Mouse (Mus musculus) telencephalon, adult 2 months (tissue): ENCODE results near the gene Ptprcap.
"Not testable (repeated sequence)": the region's sequence is repeated elsewhere in the genome, so short reads cannot be mapped to it uniquely, and the experiment has no call there.

Experiments used
- DNase-seq: peaks from one replicate; pipeline ENCODE4 v3.0.0-alpha.2; 2011; ENCODE audit warnings: low read depth, low spot score

Gene Ptprcap

GRCm38 (mm10) chr19:4153232-4153654 is at the start of gene Ptprcap:
Gene Ptprcap, plus strand, starts transcription at chr19:4153604.
- no peak for DNase-seq

GRCm38 (mm10) chr19:4103792-4104191 is 49.6 kb upstream of the Ptprcap start:
- DNase-seq: no peak

- no peak for DNase-seq
Measured at GRCm38 (mm10) chr19:4104675-4105194, 48.7 kb upstream of the Ptprcap start.

DNA sequence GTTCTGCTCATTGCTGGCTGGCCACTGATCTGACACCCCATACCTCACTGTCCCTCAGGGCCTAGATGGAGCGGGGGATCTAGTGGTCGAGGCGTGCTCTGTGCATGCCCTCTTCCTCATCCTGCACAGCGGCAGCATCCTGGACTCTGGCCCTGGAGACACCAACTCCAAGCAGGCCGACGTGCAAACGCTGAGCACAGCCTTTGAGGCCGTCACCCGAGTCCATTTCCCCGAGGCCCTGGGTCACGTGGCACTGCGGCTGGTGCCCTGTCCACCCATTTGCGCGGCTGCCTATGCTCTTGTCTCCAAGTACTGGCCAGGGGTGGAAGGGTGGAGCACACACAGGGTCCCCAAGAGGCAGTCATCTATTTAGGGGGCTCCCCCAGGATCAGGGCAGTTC is 46.8 kb upstream of the Ptprcap start:
- no peak for DNase-seq

DNA sequence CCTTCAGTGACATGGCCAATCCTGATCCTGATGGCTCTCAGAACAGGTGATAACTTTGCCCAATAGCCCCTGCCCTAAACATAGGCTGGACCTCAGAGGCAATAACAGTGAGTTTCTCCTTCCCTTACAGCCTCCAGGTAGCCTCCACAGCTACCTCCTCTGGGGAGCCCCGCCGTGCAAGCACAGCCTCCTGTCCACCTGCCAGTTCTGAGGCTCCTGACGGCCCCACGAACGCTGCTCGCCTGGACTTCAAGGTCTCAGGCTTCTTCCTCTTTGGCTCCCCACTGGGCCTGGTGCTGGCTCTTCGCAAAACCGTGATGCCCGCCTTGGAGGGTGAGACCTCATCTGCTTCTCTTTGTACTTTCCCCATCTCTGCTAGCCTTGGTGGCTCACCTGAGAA is 44.9 kb upstream of the Ptprcap start:
- DNase-seq: no peak

GRCm38 (mm10) chr19:4112063-4112960 is 41.1 kb upstream of the Ptprcap start:
- no peak for DNase-seq

DNA sequence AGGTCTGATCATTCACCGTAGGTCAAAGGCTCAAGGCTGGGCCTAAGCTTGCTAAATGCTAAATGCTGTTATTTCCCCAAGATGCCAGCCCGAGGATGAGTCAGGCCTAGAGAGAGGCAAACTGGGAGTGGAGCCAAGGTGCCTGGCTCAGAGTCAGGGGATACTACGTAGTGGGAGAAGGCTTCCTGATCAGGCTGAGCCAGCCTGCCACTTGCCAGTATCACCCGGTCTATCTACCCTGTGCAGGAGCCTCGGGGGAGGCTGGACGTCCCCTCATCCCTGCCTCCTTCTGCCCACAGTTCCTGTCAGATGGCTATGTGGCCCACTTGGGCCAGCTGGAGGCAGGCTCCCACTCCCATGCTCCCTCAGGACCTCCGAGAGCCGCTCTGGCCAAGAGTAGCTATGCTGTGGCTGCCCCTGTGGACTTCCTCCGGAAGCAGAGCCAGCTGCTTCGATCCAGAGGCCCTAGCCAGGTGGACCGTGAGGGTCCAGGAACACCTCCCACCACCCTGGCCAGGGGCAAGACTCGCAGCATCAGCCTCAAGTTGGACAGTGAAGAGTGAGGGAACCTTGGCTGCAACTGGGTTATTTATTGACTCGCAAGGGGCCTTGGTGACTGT is 40.1 kb upstream of the Ptprcap start:
- no peak for DNase-seq

GRCm38 (mm10) chr19:4113806-4114230 is 39.6 kb upstream of the Ptprcap start:
- no peak for DNase-seq

DNA sequence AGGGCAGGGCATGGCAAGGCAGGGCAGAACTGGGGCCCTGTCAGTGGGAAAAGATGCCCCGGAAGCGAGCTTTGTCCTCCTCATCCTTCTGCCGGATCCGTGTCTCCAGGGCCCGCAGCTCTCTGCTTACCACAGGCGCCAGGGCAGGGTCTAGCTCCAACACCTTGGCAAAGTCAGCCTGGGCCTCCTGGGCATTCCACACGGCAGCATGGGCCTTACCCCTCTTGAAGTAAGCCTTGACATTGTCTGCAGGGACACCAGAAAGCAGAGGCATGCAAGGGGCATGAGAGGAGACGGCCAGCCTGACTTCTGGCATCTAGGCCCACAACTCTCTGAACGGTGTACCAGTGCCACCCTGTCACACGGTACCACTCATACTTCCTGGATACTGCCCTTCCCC is 38.9 kb upstream of the Ptprcap start:
- no peak for DNase-seq

GRCm38 (mm10) chr19:4115144-4115543 is 38.3 kb upstream of the Ptprcap start:
- no peak for DNase-seq

- DNase-seq: no peak
Measured at GRCm38 (mm10) chr19:4115816-4116215, 37.6 kb upstream of the Ptprcap start.

DNA sequence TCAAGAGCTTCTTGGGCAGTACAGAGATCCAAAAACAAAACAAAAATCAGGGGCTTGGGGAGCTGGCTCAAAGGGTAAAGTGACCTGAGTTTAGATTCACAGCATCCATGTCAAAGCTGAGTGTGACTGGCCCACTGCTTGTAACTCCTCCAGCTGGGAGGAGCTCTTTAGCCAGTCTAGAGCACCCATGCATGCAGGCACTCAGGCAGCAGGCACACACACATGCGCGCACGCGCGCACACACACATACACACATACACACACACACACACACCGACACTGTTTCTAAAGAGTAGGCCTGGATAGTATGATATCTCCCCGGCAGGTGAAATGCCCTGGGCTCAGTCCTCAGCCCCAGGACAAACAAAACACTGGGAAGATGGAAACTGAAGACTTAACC is 36.4 kb upstream of the Ptprcap start:
- DNase-seq: no peak

DNA sequence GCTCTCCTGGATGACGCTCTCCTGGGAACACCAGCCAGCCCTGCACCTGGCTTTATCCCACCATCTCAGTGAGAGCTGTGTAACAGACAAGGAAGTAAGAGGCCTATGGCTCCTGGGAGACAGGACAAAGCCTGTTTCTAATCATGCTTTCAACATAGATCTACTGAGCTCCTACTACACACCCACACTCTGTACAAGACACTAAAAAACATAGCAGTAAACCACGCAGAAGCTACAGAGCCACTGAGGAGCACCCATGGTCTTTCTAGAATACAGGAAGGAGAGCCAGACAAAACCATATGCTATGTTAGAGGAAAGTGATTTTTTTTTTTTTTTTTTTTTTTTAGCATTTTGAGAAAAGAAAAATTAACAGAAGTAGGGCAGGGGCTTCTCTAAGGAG is 35.1 kb upstream of the Ptprcap start:
- DNase-seq: no peak

- no peak for DNase-seq
Measured at GRCm38 (mm10) chr19:4119716-4120487, 33.5 kb upstream of the Ptprcap start.

DNA sequence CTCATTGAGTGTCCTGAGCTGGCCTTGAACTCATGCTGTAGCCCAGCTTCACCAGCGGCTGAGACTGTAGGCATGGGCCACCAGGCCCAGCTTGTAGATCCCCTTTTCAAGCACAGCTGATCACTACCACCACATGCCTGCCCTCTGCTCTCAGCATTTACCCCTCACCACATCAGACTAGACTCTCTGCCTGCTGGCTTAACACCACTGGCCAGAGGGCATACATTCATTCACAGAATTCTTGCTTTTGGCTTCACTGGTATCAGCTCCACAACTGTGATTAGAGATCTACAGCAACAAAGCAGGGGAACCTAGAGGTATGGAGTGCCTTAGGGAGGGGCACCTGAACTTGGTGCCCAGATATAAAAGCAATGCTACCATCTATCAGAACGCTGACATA is 32.9 kb upstream of the Ptprcap start:
- DNase-seq: no peak

- peak; percentile 98 for DNase-seq
Measured at GRCm38 (mm10) chr19:4121097-4121805, 32.2 kb upstream of the Ptprcap start.

DNA sequence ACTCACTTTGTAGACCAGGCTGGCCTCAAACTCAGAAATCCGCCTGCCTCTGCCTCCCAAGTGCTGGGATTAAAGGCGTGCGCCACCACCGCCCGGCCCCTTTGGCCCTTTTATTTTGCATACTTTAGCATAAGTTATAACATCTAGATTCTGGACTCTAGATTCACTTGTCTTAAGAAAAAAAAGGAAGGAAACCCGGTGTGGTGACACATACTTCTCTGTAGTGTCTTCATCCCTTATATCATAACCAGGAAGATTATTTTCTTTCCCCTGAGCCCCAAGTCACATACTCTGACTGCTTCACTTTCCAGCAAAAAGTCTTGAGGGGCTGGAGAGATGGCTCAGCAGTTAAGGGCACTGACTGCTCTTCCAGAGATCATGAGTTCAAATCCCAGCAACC is 31.5 kb upstream of the Ptprcap start:
- DNase-seq: not testable (repeated sequence)

DNA sequence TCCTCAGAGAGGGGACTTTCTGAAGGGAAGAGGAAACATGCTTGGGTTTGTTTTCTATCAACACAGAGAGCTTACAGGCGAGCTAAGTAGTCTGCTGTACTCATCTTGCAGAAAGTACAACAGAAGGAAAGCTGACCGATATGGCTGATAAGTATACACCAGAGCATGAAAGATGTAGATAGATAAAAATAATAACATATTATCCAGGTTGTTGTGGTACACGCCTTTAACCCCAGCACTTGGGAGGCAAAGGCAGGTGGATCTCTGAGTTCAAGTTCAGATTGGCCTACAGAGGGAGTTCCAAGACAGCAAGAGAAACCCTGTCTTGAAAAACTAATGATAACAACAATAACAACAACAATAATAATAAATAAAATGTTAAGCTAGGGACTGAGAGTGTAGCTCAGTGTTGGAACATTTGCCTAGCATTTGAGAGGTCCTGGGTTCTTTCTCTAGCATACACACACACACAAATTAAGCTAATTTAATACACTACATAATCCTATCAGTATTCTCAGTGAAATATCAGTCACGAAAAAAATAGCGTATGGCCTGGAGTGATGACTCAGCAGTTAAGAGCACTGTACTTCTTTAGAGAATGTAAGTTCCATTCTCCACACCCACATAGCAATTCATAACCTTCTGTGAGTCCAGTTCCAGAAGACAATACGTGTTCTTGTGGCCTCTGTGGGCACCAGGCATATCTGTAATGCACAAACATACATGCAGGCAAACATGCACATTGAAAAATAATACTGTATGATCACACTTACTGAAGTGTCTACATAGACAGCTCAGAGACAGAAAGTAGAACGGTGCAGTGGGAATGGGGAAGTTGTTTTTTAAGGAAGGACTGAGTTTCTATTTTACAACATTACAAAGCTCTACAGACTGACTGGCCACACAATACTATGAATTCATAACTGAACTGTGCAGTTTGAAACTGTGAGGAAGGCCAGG is 30.7 kb upstream of the Ptprcap start:
- no peak for DNase-seq

- DNase-seq: no peak
Measured at GRCm38 (mm10) chr19:4124432-4124831, 29.0 kb upstream of the Ptprcap start.

- not testable (repeated sequence) for DNase-seq
Measured at GRCm38 (mm10) chr19:4125268-4125667, 28.1 kb upstream of the Ptprcap start.
